Mouse (Mus musculus) CD4-positive naive resting alpha-beta T cell, adult 57 days (primary cell): ENCODE measurements around the gene Mstn. TPM values are rescaled to one million over a fixed set of nuclear protein-coding genes. Genes with fewer than 3 reads are reported as not detected.

Experiments
- total RNA-seq: library from RNA; stranded (reverse); gene quantifications from one replicate; pipeline ENCODE4 v1.2.4, GENCODE M21; 2023

The Mstn gene
- not detected for total RNA-seq

DNA sequence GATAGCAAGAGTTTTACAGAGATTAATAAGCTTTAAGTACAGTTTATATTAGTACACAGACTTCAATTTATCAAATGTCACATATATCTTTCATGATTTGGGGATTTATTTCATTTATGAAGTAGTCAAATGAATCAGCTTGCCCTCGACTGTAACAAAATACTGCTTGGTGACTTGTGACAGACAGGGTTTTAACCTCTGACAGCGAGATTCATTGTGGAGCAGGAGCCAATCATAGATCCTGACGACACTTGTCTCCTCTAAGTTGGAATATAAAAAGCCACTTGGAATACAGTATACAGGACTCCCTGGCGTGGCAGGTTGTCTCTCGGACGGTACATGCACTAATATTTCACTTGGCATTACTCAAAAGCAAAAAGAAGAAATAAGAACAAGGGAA is at the start of gene Mstn:
Gene Mstn, plus strand, starts transcription at position 301 of the 400 bp plus-strand sequence.

DNA sequence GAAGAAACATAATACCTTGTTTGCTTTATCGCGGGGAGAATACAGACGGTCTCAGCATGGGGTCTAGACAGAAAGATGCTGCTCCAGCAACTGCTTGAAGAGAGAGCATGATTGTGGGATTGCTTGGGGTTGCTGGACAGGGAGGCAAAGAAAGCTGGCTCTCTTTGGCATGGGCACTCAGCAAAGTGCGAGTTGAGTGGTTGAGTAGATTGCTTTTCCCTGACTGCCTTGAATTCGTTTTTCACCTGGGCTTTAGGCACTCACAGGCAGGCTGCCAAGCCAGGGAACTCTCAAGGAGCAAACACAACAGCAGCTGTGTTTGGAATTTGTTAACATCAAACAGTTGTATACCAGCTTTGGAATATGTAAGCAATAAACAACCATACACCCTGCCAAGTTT is 41.4 kb upstream of the Mstn start, which contains the start of gene 1700019D03Rik:
Gene 1700019D03Rik, minus strand, starts transcription at position 101 of the 400 bp plus-strand sequence.

Other genes starting within 250 kb of the Mstn start
- 67.7 TPM for gene Inpp1, start 244.0 kb upstream of the Mstn start, total RNA-seq
- 14.2 TPM for gene Hibch, start 216.7 kb upstream of the Mstn start, total RNA-seq
- gene 1700019D03Rik, start 41.5 kb upstream of the Mstn start, total RNA-seq = 1.0 TPM
- not detected for gene 1700019A02Rik, start 126.0 kb downstream of the Mstn start, total RNA-seq
- gene Pms1, start 235.4 kb downstream of the Mstn start, total RNA-seq = 19.9 TPM
- gene Ormdl1, start 235.5 kb downstream of the Mstn start, total RNA-seq = 17.8 TPM
- gene Gm28778, start 235.5 kb downstream of the Mstn start, total RNA-seq = not detected